Mouse (Mus musculus) gastrocnemius, postnatal 36 days (tissue): ENCODE measurements at regions not wholly inside any gene's neighbourhood (a gene's known extent, or its start where the extent isn't known, plus 50 kb on each side); places are given as distances from the start of the nearest gene placed in this dataset.

Experiments used
- DNase-seq, 2 experiments: peaks; one replicate each; pipeline ENCODE4 v3.0.0; 2022
- intact Hi-C: fragments of 180-260 bp; cut with DNase I; formaldehyde crosslinking; loops from one replicate; pipeline ENCODE4 v1.15.1; 2025

- intact Hi-C loops, result no loop called here
- no peak for DNase-seq
These were observed 58.8 kb upstream of the L3mbtl3 start for GRCm38 (mm10) chr10:26434586-26434985.

- DNase-seq, result no peak
- intact Hi-C loops, result no loop called here
These were observed 64.9 kb upstream of the L3mbtl3 start for GRCm38 (mm10) chr10:26440720-26441119.

DNA sequence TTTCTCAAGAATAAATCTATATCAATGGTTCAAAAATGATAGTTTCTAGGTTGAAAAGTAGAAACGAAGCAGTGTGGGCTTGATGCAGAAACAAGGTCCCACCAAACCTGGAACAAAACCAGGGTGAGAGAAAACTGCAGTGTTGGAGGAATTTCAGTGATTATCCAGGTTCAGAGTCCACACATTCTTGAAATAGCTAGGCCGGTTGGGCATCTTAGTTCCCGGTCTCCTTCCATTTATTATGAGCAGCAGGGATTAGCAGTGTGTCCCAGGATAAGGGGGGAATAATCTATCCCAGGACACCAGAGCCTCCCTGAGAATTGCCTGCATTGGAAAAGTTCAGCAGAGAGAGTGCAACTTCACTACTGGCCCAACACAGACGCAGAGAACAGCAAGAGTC lies 108.5 kb upstream of the L3mbtl3 start:
- DNase-seq, result no peak
- intact Hi-C loops, result no loop called here

- DNase-seq, result no peak
- intact Hi-C loops, result no loop called here
These were observed 115.6 kb upstream of the L3mbtl3 start for GRCm38 (mm10) chr10:26491351-26491750.

DNA sequence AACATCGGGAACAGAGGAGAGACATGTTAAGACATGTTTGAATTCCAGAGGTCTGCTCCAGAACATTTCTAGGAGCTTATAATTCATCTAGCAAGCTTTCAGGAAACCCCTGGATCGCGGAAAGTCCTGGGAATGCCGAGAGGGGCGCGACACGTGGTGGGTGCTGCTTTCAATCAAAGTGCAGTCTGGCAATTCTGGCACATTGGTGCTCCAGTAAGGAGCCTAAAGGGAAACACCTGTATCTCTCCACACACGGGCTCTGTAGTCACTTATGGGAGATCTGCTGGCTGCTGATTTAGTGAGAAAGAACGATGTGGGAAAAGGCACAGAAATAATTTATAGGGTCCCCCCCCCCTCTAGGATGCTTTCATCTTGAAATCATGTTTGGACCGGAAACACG lies 116.4 kb upstream of the L3mbtl3 start:
- intact Hi-C loops, result no loop called here
- no peak for DNase-seq

- intact Hi-C loops, result no loop called here
- DNase-seq, result no peak
These were observed 117.2 kb upstream of the L3mbtl3 start for GRCm38 (mm10) chr10:26492856-26493484.

GRCm38 (mm10) chr10:26493801-26494200 lies 118.0 kb upstream of the L3mbtl3 start:
- intact Hi-C loops, result no loop called here
- no peak for DNase-seq

GRCm38 (mm10) chr10:26494380-26494781 lies 118.6 kb upstream of the L3mbtl3 start:
- intact Hi-C loops, result no loop called here
- peak; percentile 11 to 18 for DNase-seq

GRCm38 (mm10) chr10:26500265-26500935 lies 124.6 kb upstream of the L3mbtl3 start:
- DNase-seq, result no peak
- intact Hi-C loops, result loop anchor here (10.0 kb wide), 1 partner anchor 374 kb away; no protein-coding TSS in a partner anchor

GRCm38 (mm10) chr10:26520879-26521278 lies 145.1 kb upstream of the L3mbtl3 start:
- intact Hi-C loops, result no loop called here
- no peak for DNase-seq

- no peak for DNase-seq
- intact Hi-C loops, result no loop called here
These were observed 150.2 kb upstream of the L3mbtl3 start for GRCm38 (mm10) chr10:26525848-26526546.

DNA sequence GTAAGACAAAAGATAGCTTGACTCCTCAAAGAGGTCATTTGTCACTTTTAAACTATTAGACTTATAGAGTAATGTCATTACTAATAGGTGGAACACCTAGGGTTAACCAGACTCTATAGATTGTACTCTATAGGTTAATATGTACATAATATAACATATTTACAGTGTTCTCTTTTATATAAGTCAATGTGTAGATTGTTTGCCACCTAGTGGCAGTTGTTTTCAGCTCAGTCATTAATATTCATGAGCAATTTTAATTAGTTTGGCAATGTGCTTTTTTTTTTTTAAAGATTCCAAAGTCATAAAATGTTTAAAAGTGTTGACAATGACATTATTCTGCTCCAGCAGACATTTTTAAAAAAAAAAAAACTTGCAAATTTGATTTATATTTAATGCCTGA lies 164.4 kb upstream of the L3mbtl3 start:
- intact Hi-C loops, result no loop called here
- DNase-seq, result no peak

DNA sequence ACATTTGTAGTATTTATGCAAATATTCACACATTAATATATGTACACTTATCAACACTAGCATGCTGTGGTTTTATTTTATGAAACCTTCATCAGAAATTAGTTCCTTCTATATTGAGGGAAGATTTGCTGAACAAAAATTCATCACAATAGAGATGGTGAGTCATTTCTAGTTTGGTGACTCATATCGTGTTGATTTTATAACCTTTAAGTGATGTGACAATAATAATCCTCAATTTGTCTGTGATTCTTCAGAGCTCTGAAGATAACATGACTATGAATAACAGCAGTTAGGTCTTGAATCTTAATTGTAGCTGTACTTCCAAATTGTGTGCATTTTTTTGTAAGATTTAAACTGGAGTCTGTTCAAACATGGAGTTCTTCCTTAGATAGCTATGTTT lies 168.3 kb upstream of the L3mbtl3 start:
- intact Hi-C loops, result no loop called here

GRCm38 (mm10) chr10:26544796-26545195 lies 169.0 kb upstream of the L3mbtl3 start:
- intact Hi-C loops, result no loop called here
- no peak for DNase-seq

More for the DNA sequence above, 168.3 kb upstream of the L3mbtl3 start:
- DNase-seq, result no peak

GRCm38 (mm10) chr10:26556246-26556645 lies 180.5 kb upstream of the L3mbtl3 start:
- intact Hi-C loops, result no loop called here
- no peak for DNase-seq

GRCm38 (mm10) chr10:26558118-26558517 lies 182.3 kb upstream of the L3mbtl3 start:
- intact Hi-C loops, result no loop called here
- DNase-seq, result no peak

DNA sequence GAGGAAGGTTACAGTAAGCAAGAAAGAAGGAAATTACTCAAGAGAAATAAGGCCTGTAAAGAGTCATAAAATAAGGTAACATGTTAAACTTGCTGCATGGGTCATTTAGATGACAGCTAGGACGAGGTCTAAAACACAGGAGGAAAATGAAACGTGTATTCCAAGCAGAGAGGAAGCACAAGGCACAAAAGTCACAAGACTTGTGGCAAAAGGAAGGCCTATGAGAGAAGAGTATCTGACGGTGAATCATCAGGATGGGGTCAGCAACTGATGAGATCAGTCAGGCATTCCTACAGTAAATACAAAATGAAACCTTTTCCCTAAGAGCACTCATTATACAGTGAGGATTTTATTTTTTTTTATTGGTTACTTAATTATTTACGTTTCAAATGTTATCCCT lies 183.6 kb upstream of the L3mbtl3 start:
- intact Hi-C loops, result no loop called here
- no peak for DNase-seq

DNA sequence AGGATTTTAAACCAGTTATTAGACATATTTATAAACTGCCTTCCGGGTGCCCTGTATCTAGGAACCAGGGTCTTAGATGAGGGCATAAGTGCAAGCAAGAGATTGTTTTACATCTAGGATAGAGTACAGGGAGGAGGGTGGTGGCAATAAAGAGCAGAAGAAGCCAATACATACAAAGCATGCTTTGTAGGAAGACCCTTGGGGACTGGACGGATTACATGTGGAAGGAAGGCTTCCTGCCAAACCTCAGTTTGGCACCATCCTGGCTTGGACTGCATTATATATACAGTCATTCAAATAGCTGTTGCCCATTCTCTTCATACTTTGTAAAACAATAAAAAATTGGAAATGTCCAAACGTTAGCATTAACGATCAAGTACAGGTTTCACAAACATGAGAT lies 184.7 kb upstream of the L3mbtl3 start:
- no peak for DNase-seq
- intact Hi-C loops, result no loop called here

DNA sequence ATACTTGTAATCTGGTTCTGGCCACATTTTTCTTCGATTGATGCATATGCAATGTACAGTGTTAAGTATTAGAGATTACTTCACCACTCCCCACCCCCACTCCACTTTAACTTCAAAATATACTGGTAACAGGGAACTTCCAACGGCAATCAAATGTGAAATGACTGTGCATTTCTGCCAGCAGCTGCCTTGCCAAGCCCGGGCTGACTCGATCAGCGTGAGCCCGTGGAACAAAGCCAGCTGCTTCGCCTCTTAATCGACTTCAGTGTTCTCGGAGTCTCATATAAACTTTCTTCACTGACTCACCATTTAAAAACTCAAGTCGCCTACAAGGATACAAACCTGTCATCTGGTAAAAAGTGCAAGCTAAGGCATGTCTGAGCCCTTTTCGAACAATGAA lies 188.7 kb upstream of the L3mbtl3 start:
- DNase-seq, result peak; percentile 41 to 50
- intact Hi-C loops, result no loop called here

GRCm38 (mm10) chr10:26567613-26568012 lies 185.6 kb upstream of the Arhgap18 start:
- intact Hi-C loops, result no loop called here
- no peak for DNase-seq

- no peak for DNase-seq
- intact Hi-C loops, result no loop called here
These were observed 182.8 kb upstream of the Arhgap18 start for GRCm38 (mm10) chr10:26570468-26570867.

DNA sequence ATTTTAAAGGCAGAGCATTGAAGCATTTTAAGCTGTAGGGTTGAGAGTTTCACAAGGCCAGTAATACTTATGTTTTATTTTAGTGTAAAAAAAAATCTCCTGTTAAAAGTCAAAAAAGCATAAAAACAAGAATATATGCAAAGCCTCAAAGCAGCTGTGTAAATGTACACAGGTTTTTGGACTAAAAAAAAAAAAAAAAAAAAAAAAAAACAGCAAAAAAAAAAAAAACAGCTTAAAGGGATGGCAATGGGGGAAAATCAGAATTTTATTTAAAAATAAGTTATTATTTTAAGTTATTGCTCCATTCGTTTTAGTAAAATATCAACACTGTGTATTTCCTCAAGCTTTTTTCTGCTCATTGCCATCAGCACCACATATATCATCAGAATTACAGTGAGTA lies 181.8 kb upstream of the Arhgap18 start:
- no peak for DNase-seq
- intact Hi-C loops, result no loop called here
